Mouse (Mus musculus) mouse trophoblast stem cell (cell line): Measurements from ENCODE around the gene Stat5b.

Experiments used
- in situ Hi-C, 2 experiments: fragments of 300-500 bp; cut with MseI, MboI; formaldehyde crosslinking; loops; 2 replicates in 1 of 2; 3 replicates in 1 of 2; pipeline ENCODE4 v1.15.1; 2025

The Stat5b gene

DNA sequence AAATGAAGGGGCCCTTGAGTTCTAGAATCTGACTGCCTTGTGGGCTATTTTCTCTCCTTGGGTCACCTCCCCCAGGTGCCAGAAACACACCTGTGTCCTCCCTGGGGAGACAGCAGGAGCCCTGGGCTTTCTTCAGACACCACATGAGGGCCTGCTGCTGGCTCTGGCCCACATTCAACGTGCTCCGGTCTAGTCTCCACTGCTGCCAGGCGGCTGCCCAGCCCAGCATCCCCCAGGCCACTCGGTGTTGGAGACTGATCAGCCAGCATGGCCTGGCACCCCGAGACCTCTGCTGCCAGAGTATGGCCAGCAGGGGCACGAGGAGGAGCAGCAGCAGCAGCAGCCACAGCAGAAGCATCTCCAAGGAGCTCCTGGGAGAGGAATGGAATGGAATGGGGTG, 80.5 kb downstream of the Stat5b start:
- in situ Hi-C loops, result no loop called here

DNA sequence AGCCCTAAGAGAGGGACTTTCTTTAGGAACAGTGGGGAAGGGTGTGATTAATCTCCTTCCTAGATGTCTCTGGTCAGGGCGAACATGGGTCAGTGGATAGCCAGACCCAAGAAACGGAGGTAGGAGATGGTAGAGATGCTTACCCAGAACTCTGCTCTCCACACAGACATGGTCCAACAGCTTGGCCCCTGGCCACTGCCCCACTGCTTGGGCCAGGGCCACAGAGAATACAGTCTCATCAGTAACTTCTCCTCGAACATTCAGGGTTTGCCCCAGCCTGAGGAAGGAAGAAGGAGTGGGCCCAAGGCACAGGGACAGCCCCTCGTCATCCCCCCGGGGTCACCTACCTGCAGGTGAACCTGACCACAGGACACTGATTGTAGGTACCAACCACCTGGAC, 82.7 kb downstream of the Stat5b start:
- in situ Hi-C loops, result no loop called here

GRCm38 (mm10) chr11:100766726-100767125, 83.8 kb downstream of the Stat5b start:
- in situ Hi-C loops, result no loop called here

DNA sequence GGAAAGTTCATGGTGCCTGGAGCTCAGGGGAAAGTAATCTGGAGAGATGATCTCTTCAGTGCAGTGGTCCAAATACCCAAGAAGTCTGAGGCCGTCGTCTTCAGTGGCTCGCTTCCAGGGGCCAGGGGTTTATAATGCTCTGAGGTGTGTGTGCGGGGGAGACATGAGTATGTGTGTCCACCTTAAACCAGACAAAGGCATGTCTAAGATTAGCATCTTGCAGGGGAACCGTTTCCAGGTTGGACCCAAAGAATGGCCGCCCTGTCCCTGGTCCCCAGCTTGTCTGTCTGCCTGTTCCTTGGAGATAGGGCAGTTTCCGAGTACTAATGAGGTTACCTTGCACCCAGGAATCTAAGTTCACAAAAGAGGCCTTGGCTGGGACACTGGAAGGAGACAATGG, 87.7 kb downstream of the Stat5b start, which contains the start of gene Hcrt:
TSS of gene Hcrt (minus strand) at position 101 of the 400 bp plus-strand sequence.
- in situ Hi-C loops, result no loop called here

- in situ Hi-C loops, result no loop called here
These were observed 88.9 kb downstream of the Stat5b start for GRCm38 (mm10) chr11:100761547-100762045.

GRCm38 (mm10) chr11:100759611-100760233, 90.8 kb downstream of the Stat5b start, which contains the start of gene Kcnh4:
TSS of gene Kcnh4 (minus strand) at chr11:100759942.
- in situ Hi-C loops, result no loop called here

GRCm38 (mm10) chr11:100758707-100759610, 91.6 kb downstream of the Stat5b start:
- in situ Hi-C loops, result no loop called here

GRCm38 (mm10) chr11:100757566-100757965, 93.0 kb downstream of the Stat5b start:
- in situ Hi-C loops, result no loop called here

DNA sequence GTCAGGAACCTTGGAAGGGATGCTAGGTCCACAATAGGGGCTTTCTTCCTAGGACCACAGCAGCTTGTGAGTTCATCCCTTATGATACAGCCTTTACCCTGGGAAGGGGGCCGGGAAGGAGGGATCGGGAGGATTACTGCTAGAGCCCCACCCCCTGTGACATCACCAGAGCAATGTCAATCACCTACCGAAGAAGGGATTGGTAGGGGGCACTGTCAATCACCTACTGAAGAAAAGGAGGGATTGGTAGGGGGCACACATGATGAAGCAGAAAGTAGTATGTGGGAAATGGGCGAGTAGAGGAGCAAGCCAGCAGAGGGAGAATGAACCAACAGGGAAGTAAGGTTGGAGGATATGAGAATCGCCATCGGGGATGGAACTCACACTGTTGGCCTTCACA, 94.0 kb downstream of the Stat5b start:
- in situ Hi-C loops, result no loop called here

DNA sequence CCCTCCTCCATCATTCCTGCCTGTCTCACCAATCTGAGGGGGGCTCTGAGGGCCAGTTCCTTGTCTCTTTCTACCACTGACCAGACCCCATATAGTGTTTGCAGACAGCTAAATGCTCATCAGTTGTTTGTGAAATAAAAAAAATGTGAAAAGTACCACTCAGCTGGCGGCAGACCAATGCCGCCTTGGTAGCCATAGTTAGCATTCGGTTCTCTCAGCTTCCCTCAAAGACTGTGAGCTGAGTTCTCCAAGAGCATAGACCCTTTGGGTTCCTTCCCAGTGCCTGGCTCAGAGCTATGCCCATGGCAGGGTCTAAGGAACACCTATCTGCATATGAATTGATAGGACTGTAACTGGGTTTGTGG, 95.8 kb downstream of the Stat5b start:
- in situ Hi-C loops, result no loop called here

DNA sequence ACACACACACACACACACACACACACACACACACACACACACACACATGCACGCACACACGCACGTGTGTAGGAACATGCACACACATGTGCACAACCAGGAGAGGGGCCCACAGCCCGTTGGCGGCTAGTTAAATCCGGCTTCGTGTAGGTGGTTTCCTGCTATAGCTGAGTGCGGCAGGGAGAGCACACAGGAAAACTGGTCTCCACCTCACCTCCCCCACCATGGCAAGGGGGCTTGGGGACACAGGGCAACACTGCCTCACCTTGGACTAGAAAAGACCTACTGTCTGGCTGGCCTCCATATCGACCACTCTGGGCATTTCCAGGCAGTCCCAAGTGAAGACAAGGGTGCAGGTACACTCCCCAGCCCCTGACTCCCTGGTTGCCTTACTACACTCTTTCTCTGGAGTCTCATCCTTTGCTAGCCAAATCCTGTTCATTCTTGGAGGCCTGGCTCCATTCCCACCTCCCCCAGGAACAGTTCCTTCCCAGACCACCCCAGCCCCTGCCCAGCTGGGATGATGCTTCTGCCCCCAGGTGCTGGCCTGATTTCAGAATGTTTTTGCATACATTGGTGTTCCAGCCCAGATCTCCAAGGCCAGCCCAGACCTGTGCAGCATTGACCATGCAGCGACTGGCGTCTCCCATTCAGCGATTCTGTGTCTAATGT, 96.4 kb downstream of the Stat5b start:
- in situ Hi-C loops, result no loop called here

DNA sequence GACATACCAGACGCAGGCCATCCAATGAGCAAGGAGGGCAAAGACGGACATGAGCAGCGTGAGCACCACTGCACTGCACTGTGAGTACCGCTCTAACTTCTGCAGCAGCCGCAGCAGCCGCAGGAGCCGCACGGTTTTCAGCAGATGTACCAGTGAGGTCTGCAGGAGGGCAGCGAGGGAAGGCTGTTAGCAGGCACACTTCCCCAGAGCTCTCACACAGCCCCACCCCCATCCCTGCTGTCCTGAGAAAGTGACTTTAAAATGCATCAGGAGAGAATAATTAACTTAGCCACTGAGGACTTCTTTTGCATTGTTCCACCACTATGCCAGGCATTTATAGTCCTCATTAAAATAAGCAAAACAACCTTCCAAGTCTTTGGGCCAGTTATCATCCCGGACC, 98.2 kb downstream of the Stat5b start:
- in situ Hi-C loops, result no loop called here

GRCm38 (mm10) chr11:100750127-100750526, 100.4 kb downstream of the Stat5b start:
- in situ Hi-C loops, result no loop called here

DNA sequence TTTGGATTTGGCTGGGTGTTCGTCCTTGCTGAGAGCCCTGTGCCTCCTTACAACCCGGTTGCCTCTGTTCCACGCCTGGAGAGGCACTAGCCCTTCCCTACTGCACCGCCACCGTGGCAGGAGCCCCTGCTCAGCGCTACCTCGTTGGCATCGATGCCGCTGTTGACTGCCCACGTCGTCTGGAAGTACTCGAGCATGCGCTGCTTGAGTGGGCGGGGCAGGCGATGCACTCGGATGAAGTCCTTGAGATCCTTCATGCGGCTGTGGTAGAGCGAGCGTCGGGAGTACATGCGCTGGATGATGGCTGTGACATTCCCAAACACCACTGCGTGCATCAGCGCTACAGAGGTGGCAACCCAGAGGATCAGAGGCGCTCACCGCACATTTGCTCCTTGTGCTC, 101.1 kb downstream of the Stat5b start:
- in situ Hi-C loops, result no loop called here

DNA sequence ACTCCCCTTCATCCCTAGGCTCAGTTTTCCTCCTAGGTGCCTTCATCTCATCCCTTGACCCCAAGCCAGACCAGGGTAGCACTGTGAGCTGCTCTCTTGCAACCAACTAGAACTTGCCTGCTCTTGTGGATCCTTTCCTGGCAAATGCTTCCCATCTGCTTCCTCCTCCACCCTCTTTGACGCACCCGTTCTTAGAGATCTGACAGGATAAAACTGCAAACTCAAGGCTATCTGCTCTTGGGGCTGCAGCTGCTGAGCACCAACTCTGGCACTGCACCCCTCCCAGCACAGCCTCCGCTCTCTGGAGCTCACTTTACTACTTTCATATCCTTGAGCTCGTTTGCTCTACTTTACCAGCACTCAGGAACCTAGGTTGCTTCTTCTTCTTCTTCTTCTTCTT, 101.9 kb downstream of the Stat5b start:
- in situ Hi-C loops, result no loop called here

DNA sequence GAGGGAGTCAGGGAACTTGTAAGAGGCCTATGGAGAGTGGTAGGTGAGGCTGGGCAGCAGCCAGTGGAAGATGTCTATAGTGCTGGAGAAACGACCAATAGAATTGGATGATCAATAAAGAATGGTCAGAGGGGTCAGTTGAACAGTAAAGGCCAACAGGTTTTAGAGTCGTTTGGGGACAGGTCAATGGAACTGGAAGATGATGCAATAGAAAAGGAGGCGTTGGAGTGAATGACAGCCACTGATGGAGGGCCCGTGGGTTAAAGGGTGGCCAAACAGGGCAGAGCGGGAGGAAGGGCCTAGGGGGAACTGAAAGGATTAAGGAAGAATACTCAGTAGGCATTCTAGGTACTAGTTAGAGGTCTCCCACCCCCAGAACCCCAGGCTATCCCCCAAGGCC, 103.4 kb downstream of the Stat5b start:
- in situ Hi-C loops, result no loop called here

- in situ Hi-C loops, result no loop called here
These were observed 104.0 kb downstream of the Stat5b start for GRCm38 (mm10) chr11:100746546-100746945.

DNA sequence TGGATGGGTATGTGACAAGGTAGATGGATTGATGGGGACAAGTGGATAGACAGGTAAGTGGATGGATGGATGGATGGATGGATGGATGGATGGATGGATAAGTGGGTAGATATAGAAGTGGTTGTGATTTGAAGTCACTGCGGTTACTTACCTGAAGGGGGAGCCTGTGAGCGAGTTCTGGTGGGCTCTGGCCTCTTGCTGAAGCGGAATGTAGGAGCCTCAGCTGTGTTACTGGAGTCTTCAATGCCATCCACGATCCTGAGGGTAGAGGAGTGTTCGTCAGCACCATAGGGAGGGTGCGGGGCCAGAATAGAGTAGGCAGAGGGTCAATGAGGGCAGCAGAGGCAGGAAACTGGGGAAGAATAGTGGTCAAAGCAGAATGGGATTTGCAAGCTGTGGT, 105.4 kb downstream of the Stat5b start:
- in situ Hi-C loops, result no loop called here

DNA sequence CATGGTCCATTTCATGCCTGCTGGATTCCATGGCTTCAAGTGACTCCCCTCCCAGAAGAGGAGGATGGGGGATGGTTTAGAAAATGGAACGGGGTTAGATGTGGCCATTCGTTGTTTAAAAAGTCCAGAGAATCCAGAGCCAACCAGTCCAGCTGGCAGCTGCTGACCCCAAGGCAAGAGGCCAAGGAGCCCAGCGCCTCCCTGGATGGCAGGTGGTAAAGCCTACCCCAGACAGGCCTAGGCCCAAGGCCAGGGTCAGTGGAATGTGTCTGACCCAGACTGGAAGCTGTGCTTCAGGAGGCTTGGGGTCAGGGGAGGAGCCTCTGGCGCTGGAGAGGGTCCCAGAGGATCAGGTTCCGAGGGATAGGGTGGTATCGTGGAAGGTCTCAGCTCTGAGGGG, 109.2 kb downstream of the Stat5b start:
- in situ Hi-C loops, result no loop called here

GRCm38 (mm10) chr11:100738749-100739148, 111.8 kb downstream of the Stat5b start:
- in situ Hi-C loops, result no loop called here

DNA sequence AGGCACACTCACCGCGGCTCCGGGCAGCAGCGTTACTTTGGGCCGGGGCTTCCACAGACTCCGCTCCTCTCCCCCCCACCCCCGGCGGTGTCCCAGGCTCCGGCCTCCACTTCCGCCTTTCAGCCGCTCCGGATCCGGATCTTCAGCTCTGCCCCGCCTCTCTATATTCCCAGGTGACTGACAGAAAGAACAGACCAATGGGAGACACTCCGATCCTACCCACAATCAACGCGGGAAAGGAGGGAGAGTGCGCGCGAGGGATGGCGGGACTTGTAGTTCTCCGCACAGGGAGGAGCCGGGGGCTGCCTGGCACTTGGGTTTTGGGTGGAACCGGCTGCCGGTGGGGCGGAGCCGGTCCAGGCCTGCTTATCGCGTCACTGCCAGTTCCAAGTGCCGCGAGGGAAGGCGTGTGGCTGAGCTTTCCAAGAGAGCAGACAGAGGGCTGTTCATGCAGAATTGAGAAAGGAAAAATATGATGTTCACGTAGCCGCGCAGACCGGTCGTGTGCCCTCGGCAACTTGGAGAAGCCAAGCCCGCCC, 112.4 kb downstream of the Stat5b start, which contains the start of gene Rab5c:
TSS of gene Rab5c (minus strand) at position 150 of the 539 bp plus-strand sequence.
- in situ Hi-C loops, result no loop called here
